Mouse (Mus musculus): ENCODE data around the gene Cpeb4. TPM values are rescaled to one million over a fixed set of nuclear protein-coding genes. Genes with fewer than 3 reads are reported as not detected.

Gene Cpeb4
- total and polyA plus RNA-seq, 3 experiments = 13.8 to 23.9 (median 20.1) TPM

- in situ Hi-C loops (cut with MboI; ENCODE audit: low pct_ligation_motif_present, low pct_unique_long_range_greater_than_20kb, low sequenced_read_pairs) (no loop called here), dilution Hi-C loops (cut with MboI; ENCODE audit: extremely low pct_ligation_motif_present, extremely low pct_unique_long_range_greater_than_20kb, low sequenced_read_pairs) (no loop called here)
These were observed 35.6 kb downstream of the Cpeb4 start for GRCm38 (mm10) chr11:31907650-31908049.

GRCm38 (mm10) chr11:31912958-31913357, 40.9 kb downstream of the Cpeb4 start:
- H3K9me3 ChIP-seq (replicated peaks; ENCODE audit: low read length) = no peaks in the 10 kb centered on the region
- peaks cover 7% of the 10 kb centered on the region for H3K79me2 ChIP-seq (replicated peaks; ENCODE audit: control insufficient read depth, extremely low read depth, insufficient read depth, poor library complexity, severe bottlenecking)
- no peak overlapping the region for H3K4me2 ChIP-seq (ENCODE audit: insufficient read depth, low read depth, poor library complexity, severe bottlenecking)
- in situ Hi-C loops (cut with MboI; ENCODE audit: low pct_ligation_motif_present, low pct_unique_long_range_greater_than_20kb, low sequenced_read_pairs) (no loop called here), dilution Hi-C loops (cut with MboI; ENCODE audit: extremely low pct_ligation_motif_present, extremely low pct_unique_long_range_greater_than_20kb, low sequenced_read_pairs) (no loop called here)
- no peaks in the 10 kb centered on the region for H3K27me3 ChIP-seq (replicated peaks)
- no peak overlapping the region for H3K9ac ChIP-seq (ENCODE audit: insufficient read depth, low read depth)
- peaks cover 2 to 14% of the 10 kb centered on the region in 2 experiments; a peak in 2 of 4 replicates for H3K4me1 ChIP-seq (ENCODE audit: control insufficient read depth in 1 of 2, insufficient read depth in 2 of 2)
- H3K36me3 ChIP-seq (replicated peaks in 1 of 2; ENCODE audit: control insufficient read depth in 1 of 2, insufficient read depth in 1 of 2, low read length in 1 of 2) = peaks cover 4 to 36% of the 10 kb centered on the region in 2 experiments
- TF ChIP-seq ZNF384 (IDR thresholded peaks at IDR 0.05; ENCODE audit: low read depth, low read length) (no peak), MAFK (IDR thresholded peaks at IDR 0.05; ENCODE audit: insufficient replicate concordance, low read length) (no peak), MXI1 (IDR thresholded peaks at IDR 0.05; ENCODE audit: low read depth, low read length) (no peak), ZKSCAN1 (IDR thresholded peaks at IDR 0.05; ENCODE audit: borderline replicate concordance, low read depth, low read length) (no peak), PAX5 (IDR thresholded peaks at IDR 0.05; ENCODE audit: low read length) (no peak), TBP (conservative IDR thresholded peaks at IDR 0.05; ENCODE audit: low read depth, low read length) (no peak)
- H3K4me3 ChIP-seq (replicated peaks in 1 of 3; ENCODE audit: low read depth in 2 of 3, low read length in 2 of 3, poor library complexity in 1 of 3) = no peak overlapping the region
- H3K27ac ChIP-seq (ENCODE audit: insufficient read depth, low read depth) = no peak overlapping the region
- DNase-seq (ENCODE audit: extremely low read depth) = no peak

More at GRCm38 (mm10) chr11:31907650-31908049, 35.6 kb downstream of the Cpeb4 start:
- no peaks in the 10 kb centered on the region for H3K27me3 ChIP-seq (replicated peaks)
- H3K4me2 ChIP-seq (ENCODE audit: insufficient read depth, low read depth, poor library complexity, severe bottlenecking) = no peak overlapping the region
- TF ChIP-seq ELF1 (IDR thresholded peaks at IDR 0.05; ENCODE audit: low read depth, low read length) (no peak), MEF2A (IDR thresholded peaks at IDR 0.05; ENCODE audit: borderline replicate concordance, low read depth, low read length) (no peak), MAFK (IDR thresholded peaks at IDR 0.05; ENCODE audit: insufficient replicate concordance, low read length) (no peak), HCFC1 (IDR thresholded peaks at IDR 0.05; ENCODE audit: low read depth, low read length) (no peak), SIN3A (IDR thresholded peaks at IDR 0.05; ENCODE audit: low read length) (no peak), RAD21 (IDR thresholded peaks at IDR 0.05; ENCODE audit: low read depth, low read length) (no peak), PAX5 (IDR thresholded peaks at IDR 0.05; ENCODE audit: low read length) (no peak), JUN (IDR thresholded peaks at IDR 0.05; ENCODE audit: insufficient read depth, low read depth, low read length) (no peak), MXI1 (IDR thresholded peaks at IDR 0.05; ENCODE audit: low read depth, low read length) (no peak), UBTF (IDR thresholded peaks at IDR 0.05; ENCODE audit: low read depth, low read length) (no peak), E2F4 (IDR thresholded peaks at IDR 0.05; ENCODE audit: insufficient replicate concordance, low read depth, low read length) (no peak), ZNF384 (IDR thresholded peaks at IDR 0.05; ENCODE audit: low read depth, low read length) (no peak), CHD2 (IDR thresholded peaks at IDR 0.05; ENCODE audit: low read length) (no peak), MYC (IDR thresholded peaks at IDR 0.05; ENCODE audit: low read depth, low read length) (no peak), KAT2A (IDR thresholded peaks at IDR 0.05; ENCODE audit: insufficient replicate concordance, low read length) (no peak), ETS1 (conservative IDR thresholded peaks at IDR 0.05; ENCODE audit: low read depth, low read length) (no peak), IRF4 (IDR thresholded peaks at IDR 0.05; ENCODE audit: low read depth, low read length) (no peak), NRF1 (IDR thresholded peaks at IDR 0.05; ENCODE audit: low read depth, low read length) (no peak), TBP (conservative IDR thresholded peaks at IDR 0.05; ENCODE audit: low read depth, low read length) (no peak), TCF12 (IDR thresholded peaks at IDR 0.05; ENCODE audit: low read depth, low read length) (no peak)
- peaks cover 0 to 27% of the 10 kb centered on the region in 2 experiments; a peak in 3 of 4 replicates for H3K4me1 ChIP-seq (ENCODE audit: control insufficient read depth in 1 of 2, insufficient read depth in 2 of 2)
- peaks cover 18% of the 10 kb centered on the region for H3K79me2 ChIP-seq (replicated peaks; ENCODE audit: control insufficient read depth, extremely low read depth, insufficient read depth, poor library complexity, severe bottlenecking)
- H3K9me3 ChIP-seq (replicated peaks; ENCODE audit: low read length) = no peaks in the 10 kb centered on the region
- no peak overlapping the region for H3K9ac ChIP-seq (ENCODE audit: insufficient read depth, low read depth)
- no peak overlapping the region for H3K4me3 ChIP-seq (replicated peaks in 1 of 3; ENCODE audit: low read depth in 2 of 3, low read length in 2 of 3, poor library complexity in 1 of 3)
- H3K36me3 ChIP-seq (replicated peaks in 1 of 2; ENCODE audit: control insufficient read depth in 1 of 2, insufficient read depth in 1 of 2, low read length in 1 of 2) = peaks cover 2 to 27% of the 10 kb centered on the region in 2 experiments
- no peak for DNase-seq (ENCODE audit: extremely low read depth)
- no peak overlapping the region for H3K27ac ChIP-seq (ENCODE audit: insufficient read depth, low read depth)
